Mouse (Mus musculus): ENCODE data around the gene Hmga1. TPM values are rescaled to one million over a fixed set of nuclear protein-coding genes. Genes with fewer than 3 reads are reported as not detected.

Hmga1 gene
- 66.4 to 82.7 TPM (median 74.2 TPM) in 4 replicates for total RNA-seq (2023)

DNA sequence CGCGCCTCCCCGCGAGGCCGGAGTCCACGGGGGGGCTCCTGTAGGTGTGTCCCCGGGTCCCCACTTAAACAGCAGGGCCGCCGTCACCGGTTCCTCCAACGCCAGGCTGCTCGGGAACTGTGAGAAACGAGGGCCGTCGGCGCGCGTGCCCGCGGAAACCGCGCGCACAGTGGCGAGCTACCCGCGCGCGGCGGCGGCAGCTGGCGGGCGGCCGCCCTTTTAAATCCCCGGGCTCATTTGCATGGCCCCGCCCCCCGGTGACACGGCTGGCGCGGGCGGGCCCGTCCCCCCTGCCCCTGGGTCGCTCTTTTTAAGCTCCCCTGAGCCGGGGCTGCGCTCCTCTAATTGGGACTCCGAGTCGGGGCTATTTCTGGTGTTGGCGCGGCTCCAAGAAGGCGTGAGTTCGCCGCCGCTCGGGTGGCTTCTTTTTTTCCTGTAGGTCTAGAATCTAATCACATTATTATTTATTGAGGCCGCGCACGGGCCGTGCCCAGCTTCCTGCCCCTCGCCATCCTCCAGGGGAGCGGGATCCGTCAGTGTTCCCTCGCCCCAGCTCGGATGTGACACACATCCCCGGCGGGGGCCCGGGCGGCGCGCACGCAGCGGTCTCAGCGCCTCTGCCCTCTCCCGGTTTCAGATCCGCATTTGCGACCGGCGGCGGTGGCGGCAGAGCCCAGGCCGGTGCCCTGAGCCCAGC is at the start of gene Hmga1:
TSS of gene Hmga1 (plus strand) at position 183 of the 697 bp plus-strand sequence.

DNA sequence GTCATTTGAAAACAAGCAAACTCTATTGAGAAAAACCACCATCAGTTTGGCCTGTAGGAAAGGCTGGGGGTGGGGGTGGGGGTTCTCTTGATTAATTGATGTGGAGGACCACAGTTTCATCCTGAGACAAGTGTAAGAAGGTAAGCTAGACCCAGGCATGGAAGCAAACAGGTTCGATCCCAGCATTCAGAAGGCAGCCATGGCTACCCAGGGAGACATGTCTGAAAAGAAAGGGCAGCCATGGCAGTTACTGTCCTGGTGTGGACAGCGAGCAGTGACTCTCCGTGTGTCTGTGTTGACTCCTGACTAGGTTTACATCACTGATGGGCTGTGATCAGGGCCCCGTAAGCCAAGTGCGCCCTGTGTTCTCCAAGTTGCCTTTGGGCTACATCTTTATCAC is 35.0 kb upstream of the Hmga1 start, which contains the start of gene Grm4:
TSS of gene Grm4 (minus strand) at position 101 of the 400 bp plus-strand sequence.

DNA sequence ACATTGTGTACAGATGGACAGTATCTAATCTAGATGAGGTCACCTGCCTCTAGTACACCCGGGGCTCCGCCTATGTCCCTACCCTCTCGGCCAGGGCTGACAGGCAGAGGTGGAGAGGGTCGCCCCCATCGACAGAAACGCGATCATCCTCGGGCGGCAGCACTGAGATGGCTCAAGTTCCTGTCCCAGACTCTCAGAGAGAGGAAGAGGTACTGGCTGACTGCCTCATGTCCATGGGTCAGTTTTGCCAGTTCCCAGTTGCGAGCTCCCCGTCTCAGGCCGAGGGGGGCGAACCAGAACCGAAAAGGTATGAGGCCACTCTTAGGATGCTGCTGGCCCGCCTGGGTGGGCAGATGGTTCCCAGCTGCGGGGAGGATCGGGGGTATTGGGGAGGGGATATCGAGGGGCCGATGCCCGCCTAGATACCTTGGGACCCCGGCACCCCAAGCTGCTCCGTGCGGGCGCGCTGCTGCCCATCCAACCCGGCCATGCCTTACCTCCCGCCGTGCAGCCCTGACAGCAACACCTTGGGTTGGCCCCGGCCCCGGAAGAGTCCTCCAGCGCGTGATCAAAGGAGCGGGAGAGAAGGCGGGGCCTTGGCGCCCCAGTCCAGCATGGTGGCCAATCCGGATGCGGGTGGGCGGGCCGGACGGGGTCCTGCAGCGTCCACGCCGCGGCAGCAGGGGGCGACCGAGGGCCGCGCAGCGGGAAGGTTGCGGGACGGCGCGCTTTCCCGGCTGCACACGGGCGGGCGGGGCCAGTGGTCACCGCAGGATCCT is 9.1 kb downstream of the Hmga1 start, which contains the start of gene AI413582:
TSS of gene AI413582 (minus strand) at position 594 of the 779 bp plus-strand sequence.

Other genes starting within 250 kb of the Hmga1 start
- not detected in 4 replicates for gene Grm4, start 35.1 kb upstream of the Hmga1 start, total RNA-seq (2023)
- gene AI413582, start 9.3 kb downstream of the Hmga1 start, total RNA-seq (2023), result 38.8 to 47.6 TPM (median 42.1 TPM) in 4 replicates
- gene Nudt3, start 67.0 kb downstream of the Hmga1 start, total RNA-seq (2023), result 93.3 to 101 TPM (median 95.0 TPM) in 4 replicates
- not detected in 4 replicates for gene RPS10-NUDT3, start 78.7 kb downstream of the Hmga1 start, total RNA-seq (2023)
- gene Rps10, start 80.2 kb downstream of the Hmga1 start, total RNA-seq (2023), result 1,944 to 2,167 TPM (median 2,044 TPM) in 4 replicates
- 18.2 to 21.7 TPM (median 20.1 TPM) in 4 replicates for gene Pacsin1, start 99.0 kb downstream of the Hmga1 start, total RNA-seq (2023)
- 1.4 TPM in 1 of 4 replicates, not detected in the others for gene Spdef, start 172.5 kb downstream of the Hmga1 start, total RNA-seq (2023)

Data from B cell, adult 62 days (primary cell).